Mouse (Mus musculus) erythroblast, embryonic 14.5 days (primary cell): Measurements from ENCODE around the gene Tm9sf3.

Source experiments
- GATA1 ChIP-seq: IDR thresholded peaks from 2 replicates; pipeline ENCODE4 v1.6.1; 2012; ENCODE audit warnings: low read length, inconsistent platforms, mixed read lengths
- TAL1 ChIP-seq: IDR thresholded peaks from 3 replicates; pipeline ENCODE4 v1.6.1; 2012; ENCODE audit warnings: low read length, inconsistent platforms, mixed read lengths

GRCm38 (mm10) chr19:41191724-41192123 lies 72.1 kb downstream of the Tm9sf3 start:
- TF ChIP-seq GATA1: no peak
- TF ChIP-seq TAL1: no peak
